Mouse (Mus musculus) ES-E14 (cell line): Measurements from ENCODE around the gene Odf3l1. TPM values are rescaled to one million over a fixed set of nuclear protein-coding genes. Genes with fewer than 3 reads are reported as not detected.
A peak's percentile ranks its signal among the peaks of the same experiment; 100 is the strongest.

ENCODE experiments used
- DNase-seq: peaks from one replicate; pipeline ENCODE4 v3.0.0-alpha.2; 2013; ENCODE audit warnings: low read depth, low spot score
- H3K27ac ChIP-seq: 2 replicates; pipeline ENCODE4 v1.5.1; 2012; ENCODE audit warnings: low read depth, mild to moderate bottlenecking, low read length, moderate library complexity, mixed read lengths; ENCODE audit not compliant: poor library complexity, insufficient read depth, severe bottlenecking
- H3K36me3 ChIP-seq: 2 replicates; pipeline ENCODE4 v1.6.1; 2012; ENCODE audit warnings: mild to moderate bottlenecking, low read length, moderate library complexity, mixed read lengths; ENCODE audit not compliant: control insufficient read depth, poor library complexity, insufficient read depth, severe bottlenecking
- H3K4me1 ChIP-seq, 2 experiments: fragments of 150-350 bp in 1 of 2; sonication (generic) in 1 of 2; 2 replicates each; pipeline ENCODE4 v1.6.1; 2012; ENCODE audit warnings: low read length in 2 of 2, mild to moderate bottlenecking in 1 of 2, mixed read lengths in 1 of 2; ENCODE audit not compliant: control insufficient read depth in 2 of 2, insufficient read depth in 2 of 2, poor library complexity in 1 of 2
- H3K4me3 ChIP-seq, 2 experiments: fragments of 150-350 bp in 1 of 2; sonication (generic) in 1 of 2; 2 replicates each; pipeline ENCODE4 v1.5.1; 2012; ENCODE audit warnings: low read length in 2 of 2, low read depth in 1 of 2, mild to moderate bottlenecking in 1 of 2, mixed read lengths in 1 of 2; ENCODE audit not compliant: insufficient read depth in 1 of 2, poor library complexity in 1 of 2, severe bottlenecking in 1 of 2
- H3K9ac ChIP-seq: 2 replicates; pipeline ENCODE4 v1.6.1; 2012; ENCODE audit warnings: low read depth, mild to moderate bottlenecking, low read length, mixed read lengths; ENCODE audit not compliant: poor library complexity, insufficient read depth, severe bottlenecking
- H3K9me3 ChIP-seq: fragments of 150-350 bp; sonication (generic); 2 replicates; pipeline ENCODE4 v1.6.1; 2012; ENCODE audit warnings: low read depth, mild to moderate bottlenecking, low read length; ENCODE audit not compliant: control insufficient read depth, insufficient read depth
- CHD2 ChIP-seq: IDR thresholded peaks from 2 replicates; pipeline ENCODE4 v1.6.1; 2014; ENCODE audit warnings: mild to moderate bottlenecking, low read depth, low read length, inconsistent platforms
- HCFC1 ChIP-seq: IDR thresholded peaks from 2 replicates; pipeline ENCODE4 v1.6.1; 2012; ENCODE audit warnings: low read length, inconsistent platforms, borderline replicate concordance; ENCODE audit not compliant: insufficient read depth
- MAFK ChIP-seq: IDR thresholded peaks from 2 replicates; pipeline ENCODE4 v1.6.1; 2014; ENCODE audit warnings: mild to moderate bottlenecking, low read depth, low read length, inconsistent platforms; ENCODE audit not compliant: insufficient read depth
- ZC3H11A ChIP-seq: IDR thresholded peaks from 2 replicates; pipeline ENCODE4 v1.6.1; 2012; ENCODE audit warnings: low read depth, mild to moderate bottlenecking, inconsistent platforms, low read length, borderline replicate concordance
- ZNF384 ChIP-seq: IDR thresholded peaks from 2 replicates; pipeline ENCODE4 v1.6.1; 2012; ENCODE audit warnings: low read depth, low read length, inconsistent platforms
- in situ Hi-C, 2 experiments: fragments of 600-800 bp; cut with MboI; formaldehyde crosslinking; loops; one replicate each; pipeline ENCODE4 v1.15.1; 2025; ENCODE audit warnings: low sequenced_read_pairs in 2 of 2, inconsistent platforms in 1 of 2; ENCODE audit not compliant: unreplicated experiment in 2 of 2
- total RNA-seq: library from RNA; depleted of rRNA; stranded (reverse); fragments of 300-350 nt; gene quantifications from 2 replicates; pipeline ENCODE4 v1.2.3, GENCODE M21; 2012

Odf3l1 gene
- total RNA-seq, 1 experiment = not detected

GRCm38 (mm10) chr9:56830162-56830561 lies 34.3 kb downstream of the Odf3l1 start:
- in situ Hi-C loops = no loop called here

GRCm38 (mm10) chr9:56828841-56829240 lies 35.6 kb downstream of the Odf3l1 start:
- no peak overlapping the region for H3K9ac ChIP-seq
- no peak for TF ChIP-seq ZNF384
- DNase-seq = no peak
- H3K4me1 ChIP-seq = peaks cover 0 to 6% of the 10 kb centered on the region in 2 experiments; a peak in 2 of 4 replicates
- no peaks in the 10 kb centered on the region for H3K36me3 ChIP-seq
- in situ Hi-C loops = no loop called here
- no peak overlapping the region for H3K4me3 ChIP-seq
- H3K9me3 ChIP-seq = no peaks in the 10 kb centered on the region
- H3K27ac ChIP-seq = no peak overlapping the region

More at GRCm38 (mm10) chr9:56830162-56830561, 34.3 kb downstream of the Odf3l1 start:
- Histone ChIP-seq H3K4me3 (no peak overlapping the region), H3K36me3 (no peaks in the 10 kb centered on the region), H3K4me1 (peaks cover 0 to 6% of the 10 kb centered on the region in 2 experiments; a peak in 2 of 4 replicates), H3K27ac (no peak overlapping the region), H3K9me3 (no peaks in the 10 kb centered on the region), H3K9ac (no peak overlapping the region)
- TF ChIP-seq ZNF384 (no peak), ZC3H11A (no peak), MAFK (no peak), HCFC1 (no peak), CHD2 (no peak)
- DNase-seq = peak; percentile 41

DNA sequence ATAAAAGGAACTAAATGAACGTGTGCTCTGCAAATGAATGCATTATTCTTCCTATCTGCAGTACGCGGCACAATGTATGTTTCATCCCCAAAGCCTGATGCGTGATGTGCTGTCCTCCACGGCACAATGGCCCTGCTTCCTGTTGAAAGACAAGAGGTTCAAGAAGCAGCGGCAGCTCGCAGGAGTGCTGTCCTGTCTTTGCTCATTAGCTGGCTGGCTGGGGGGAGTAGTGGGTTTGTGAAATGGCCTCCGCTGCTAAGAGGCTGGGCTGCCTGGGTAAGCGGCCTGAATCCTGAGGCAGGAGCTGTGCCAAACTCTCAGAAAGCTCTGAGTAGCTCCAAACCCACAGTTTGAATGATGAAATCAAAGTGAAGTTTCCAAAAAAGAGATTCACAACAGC lies 36.3 kb downstream of the Odf3l1 start:
- in situ Hi-C loops = no loop called here
- Histone ChIP-seq H3K27ac (no peak overlapping the region), H3K4me3 (no peak overlapping the region), H3K9me3 (no peaks in the 10 kb centered on the region), H3K4me1 (peaks cover 0 to 6% of the 10 kb centered on the region in 2 experiments; a peak in 2 of 4 replicates), H3K9ac (no peak overlapping the region), H3K36me3 (no peaks in the 10 kb centered on the region)
- DNase-seq = no peak
- no peak for TF ChIP-seq ZC3H11A
- no peak for TF ChIP-seq ZNF384
- TF ChIP-seq CHD2 = no peak
- no peak for TF ChIP-seq MAFK
- TF ChIP-seq HCFC1 = no peak

DNA sequence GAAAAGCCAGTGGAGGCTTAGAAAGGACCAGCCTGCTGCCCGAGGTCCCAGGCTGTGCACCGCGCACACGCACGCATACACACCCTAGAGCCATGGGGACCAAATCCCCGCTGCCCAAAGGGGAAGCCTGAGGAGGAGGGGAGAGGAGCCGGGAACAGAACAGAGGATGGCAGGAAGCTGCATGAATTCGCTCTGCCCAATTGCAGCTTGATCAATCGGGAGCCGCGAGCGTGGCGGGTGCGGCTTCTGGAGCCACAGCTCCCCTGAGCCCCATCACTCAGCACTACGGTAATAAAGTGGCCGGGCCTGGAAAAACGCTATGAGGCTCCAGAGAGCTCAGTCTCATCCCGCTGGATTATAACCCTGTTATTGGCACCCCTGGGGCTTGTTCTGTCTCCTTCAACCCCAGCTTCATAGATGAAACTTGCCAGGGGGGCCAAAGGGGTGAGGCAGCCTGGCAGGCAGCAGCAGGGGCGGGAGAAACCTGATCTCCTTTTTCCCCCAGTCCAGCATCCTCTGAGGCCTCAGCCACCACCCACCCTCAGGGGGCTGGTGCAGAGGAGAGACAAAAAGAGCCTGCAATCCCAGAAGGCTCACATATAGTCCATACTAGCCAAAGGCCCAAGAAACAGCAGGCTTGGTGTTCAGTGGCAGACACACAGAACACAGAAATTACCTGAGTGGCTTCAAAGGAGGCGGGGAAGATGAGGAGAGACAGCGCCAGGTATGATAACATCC lies 38.8 kb downstream of the Odf3l1 start:
- H3K9ac ChIP-seq = no peak overlapping the region
- H3K27ac ChIP-seq = no peak overlapping the region
- no peaks in the 10 kb centered on the region for H3K36me3 ChIP-seq
- in situ Hi-C loops = no loop called here
- no peaks in the 10 kb centered on the region for H3K9me3 ChIP-seq
- H3K4me1 ChIP-seq = peaks cover 0 to 6% of the 10 kb centered on the region in 2 experiments; a peak in 2 of 4 replicates
- no peak for DNase-seq
- no peak for TF ChIP-seq CHD2
- no peak for TF ChIP-seq ZNF384
- TF ChIP-seq MAFK = no peak
- no peak for TF ChIP-seq ZC3H11A
- TF ChIP-seq HCFC1 = no peak
- H3K4me3 ChIP-seq = peak overlapping the region; percentile 25 to 38

DNA sequence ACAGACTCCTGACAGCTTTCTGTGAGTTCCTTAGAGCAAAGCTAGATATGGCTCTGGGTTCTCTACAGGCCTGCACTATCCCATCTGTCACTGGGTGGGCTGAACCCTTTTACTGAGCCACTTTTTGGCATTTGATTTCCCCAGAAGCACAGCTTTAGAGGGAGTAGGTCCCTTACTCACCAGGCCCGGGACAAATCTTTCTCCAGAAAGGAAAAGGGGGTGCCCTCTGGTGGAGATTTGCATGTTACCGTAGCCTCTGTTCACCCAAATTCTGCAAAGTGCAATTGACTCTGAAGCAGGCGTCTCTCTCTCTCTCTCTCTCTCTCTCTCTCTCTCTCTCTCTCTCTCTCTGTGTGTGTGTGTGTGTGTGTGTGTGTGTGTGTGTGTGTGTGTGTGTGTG lies 39.6 kb downstream of the Odf3l1 start:
- no peak overlapping the region for H3K9ac ChIP-seq
- no peak for DNase-seq
- H3K4me3 ChIP-seq = no peak overlapping the region
- no peak overlapping the region for H3K27ac ChIP-seq
- H3K4me1 ChIP-seq = peaks cover 0 to 2% of the 10 kb centered on the region in 2 experiments; a peak in 1 of 4 replicates
- H3K9me3 ChIP-seq = no peaks in the 10 kb centered on the region
- in situ Hi-C loops = no loop called here
- H3K36me3 ChIP-seq = no peaks in the 10 kb centered on the region
- no peak for TF ChIP-seq MAFK
- no peak for TF ChIP-seq HCFC1
- no peak for TF ChIP-seq CHD2
- no peak for TF ChIP-seq ZNF384
- no peak for TF ChIP-seq ZC3H11A
